Mouse (Mus musculus): Measurements from ENCODE around the gene Rbfox2. TPM values are rescaled to one million over a fixed set of nuclear protein-coding genes. Genes with fewer than 3 reads are reported as not detected.
"Not testable (repeated sequence)": the region's sequence is repeated elsewhere in the genome, so short reads cannot be mapped to it uniquely, and the experiment has no call there.

Gene Rbfox2
- polyA plus RNA-seq, 1 experiment from 2014 or later, result 16.8 TPM

- TF ChIP-seq CTCF (IDR thresholded peaks at IDR 0.05; ENCODE audit: low read depth), result no peak
- Histone ChIP-seq H3K4me3 (ENCODE audit: low read depth, low read length) (no peak overlapping the region), H3K4me1 (replicated peaks; ENCODE audit: control insufficient read depth, insufficient read depth, low read length) (peaks cover 10% of the 10 kb centered on the region; the same call in 1 of the 2 replicates), H3K27ac (ENCODE audit: low read depth, low read length) (no peak overlapping the region), H3K9ac (ENCODE audit: low read depth, low read length) (no peak overlapping the region), H3K9me3 (ENCODE audit: control insufficient read depth) (no peaks in the 10 kb centered on the region), H3K4me2 (replicated peaks; ENCODE audit: low read depth) (no peak overlapping the region), H3K36me3 (ENCODE audit: control insufficient read depth, insufficient read depth) (no peaks in the 10 kb centered on the region), H3K27me3 (replicated peaks; ENCODE audit: control insufficient read depth, insufficient read depth, low read length) (no peaks in the 10 kb centered on the region)
- no peak for ATAC-seq
Observed at GRCm38 (mm10) chr15:77340581-77340980, 33.8 kb upstream of the Rbfox2 start.

DNA sequence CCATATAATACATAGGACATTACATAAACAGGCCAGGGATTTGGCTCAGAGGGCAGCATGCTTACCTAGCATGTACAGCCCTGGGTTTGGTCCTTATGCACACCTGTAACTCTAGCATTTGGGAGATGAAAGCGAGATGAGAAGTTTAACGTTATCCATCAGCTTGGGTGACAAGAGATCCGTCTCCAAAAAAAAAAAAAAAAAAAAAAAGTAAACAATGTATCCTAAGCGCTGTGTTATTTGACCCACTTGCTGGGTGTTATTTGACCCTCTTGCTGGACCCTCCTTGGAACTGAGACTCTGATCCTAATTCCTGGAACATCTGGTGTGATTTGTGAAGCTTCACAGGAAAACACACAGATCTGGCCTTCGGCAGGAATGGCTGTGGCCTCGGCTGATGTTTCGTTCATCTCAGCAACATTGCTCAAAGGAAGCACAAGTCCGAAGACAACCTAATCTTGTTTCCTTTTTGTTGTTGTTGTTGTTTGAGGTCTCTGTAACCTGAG is 32.2 kb upstream of the Rbfox2 start:
- peaks cover 9% of the 10 kb centered on the region; the same call in 1 of the 2 replicates for H3K4me1 ChIP-seq (replicated peaks; ENCODE audit: control insufficient read depth, insufficient read depth, low read length)
- WGBS, result 46% methylated on average over 8 of the region's 8 CpGs
- no peak overlapping the region for H3K27ac ChIP-seq (ENCODE audit: low read depth, low read length)
- no peak overlapping the region for H3K9ac ChIP-seq (ENCODE audit: low read depth, low read length)
- 0 out of 2 replicates have a peak, but pooled peaks have one; percentile 0 for TF ChIP-seq CTCF (IDR thresholded peaks at IDR 0.05; ENCODE audit: low read depth)
- H3K36me3 ChIP-seq (ENCODE audit: control insufficient read depth, insufficient read depth), result no peaks in the 10 kb centered on the region
- H3K27me3 ChIP-seq (replicated peaks; ENCODE audit: control insufficient read depth, insufficient read depth, low read length), result no peaks in the 10 kb centered on the region
- ATAC-seq, result no peak
- no peak overlapping the region for H3K4me2 ChIP-seq (replicated peaks; ENCODE audit: low read depth)
- H3K9me3 ChIP-seq (ENCODE audit: control insufficient read depth), result no peaks in the 10 kb centered on the region
- H3K4me3 ChIP-seq (ENCODE audit: low read depth, low read length), result no peak overlapping the region

DNA sequence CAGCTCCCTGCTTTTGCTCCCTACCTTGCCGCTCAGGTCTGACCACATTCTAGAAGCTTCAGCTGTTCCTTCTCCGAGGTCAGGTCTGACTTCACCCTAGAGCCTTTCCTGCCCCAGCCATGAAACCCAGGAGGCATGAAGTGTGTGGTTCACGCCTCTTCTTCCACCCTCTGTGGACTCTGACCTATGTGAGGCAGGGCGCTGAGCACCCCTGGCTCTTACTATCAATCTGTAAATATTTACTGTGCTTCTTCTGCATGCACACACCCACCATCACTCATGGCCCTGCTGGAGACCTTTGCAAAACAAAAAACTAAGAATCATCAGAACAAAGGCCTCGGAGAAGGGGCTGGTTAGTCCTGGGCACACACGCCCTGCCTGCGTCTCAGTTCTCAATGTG is 31.6 kb upstream of the Rbfox2 start:
- no peaks in the 10 kb centered on the region for H3K36me3 ChIP-seq (ENCODE audit: control insufficient read depth, insufficient read depth)
- H3K9ac ChIP-seq (ENCODE audit: low read depth, low read length), result no peak overlapping the region
- no peak overlapping the region for H3K4me3 ChIP-seq (ENCODE audit: low read depth, low read length)
- H3K27me3 ChIP-seq (replicated peaks; ENCODE audit: control insufficient read depth, insufficient read depth, low read length), result no peaks in the 10 kb centered on the region
- ATAC-seq, result peak; percentile 69
- no peaks in the 10 kb centered on the region for H3K9me3 ChIP-seq (ENCODE audit: control insufficient read depth)
- WGBS, result 26% methylated on average over 7 of the region's 7 CpGs
- peaks cover 5% of the 10 kb centered on the region; the same call in 1 of the 2 replicates for H3K4me1 ChIP-seq (replicated peaks; ENCODE audit: control insufficient read depth, insufficient read depth, low read length)
- H3K27ac ChIP-seq (ENCODE audit: low read depth, low read length), result no peak overlapping the region
- TF ChIP-seq CTCF (IDR thresholded peaks at IDR 0.05; ENCODE audit: low read depth), result no peak
- peak overlapping the region; percentile 21 for H3K4me2 ChIP-seq (replicated peaks; ENCODE audit: low read depth)

GRCm38 (mm10) chr15:77337926-77338325 is 31.1 kb upstream of the Rbfox2 start:
- Histone ChIP-seq H3K4me3 (ENCODE audit: low read depth, low read length) (no peak overlapping the region), H3K4me2 (replicated peaks; ENCODE audit: low read depth) (peak overlapping the region; percentile 21), H3K9me3 (ENCODE audit: control insufficient read depth) (no peaks in the 10 kb centered on the region), H3K9ac (ENCODE audit: low read depth, low read length) (no peak overlapping the region), H3K27me3 (replicated peaks; ENCODE audit: control insufficient read depth, insufficient read depth, low read length) (no peaks in the 10 kb centered on the region), H3K36me3 (ENCODE audit: control insufficient read depth, insufficient read depth) (no peaks in the 10 kb centered on the region), H3K4me1 (replicated peaks; ENCODE audit: control insufficient read depth, insufficient read depth, low read length) (peaks cover under 1% of the 10 kb centered on the region; the same call in 1 of the 2 replicates), H3K27ac (ENCODE audit: low read depth, low read length) (no peak overlapping the region)
- no peak for ATAC-seq
- peak; percentile 55 for TF ChIP-seq CTCF (IDR thresholded peaks at IDR 0.05; ENCODE audit: low read depth)
- WGBS, result 42% methylated on average over 3 of the region's 3 CpGs

DNA sequence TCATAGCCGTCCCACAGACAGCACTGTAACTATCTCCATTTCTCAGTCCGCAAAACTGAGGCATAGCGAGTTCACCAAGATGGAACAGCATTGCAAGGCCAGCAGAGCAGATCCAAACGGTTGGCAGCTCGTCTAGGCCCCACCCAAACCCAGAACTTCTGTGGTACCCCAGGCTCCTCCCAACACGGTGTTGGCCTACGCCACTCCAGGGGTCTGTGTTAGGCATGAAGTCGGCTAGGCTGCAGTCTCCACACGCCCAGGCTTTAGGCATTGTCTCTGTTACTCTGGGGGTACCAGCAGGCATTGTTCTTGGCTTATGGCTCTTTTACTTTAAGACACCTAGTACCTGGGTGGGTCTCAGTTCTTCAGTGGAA is 30.2 kb upstream of the Rbfox2 start:
- Histone ChIP-seq H3K4me3 (ENCODE audit: low read depth, low read length) (peak overlapping the region; percentile 16; the same call in 1 of the 2 replicates), H3K27me3 (replicated peaks; ENCODE audit: control insufficient read depth, insufficient read depth, low read length) (no peaks in the 10 kb centered on the region), H3K4me1 (replicated peaks; ENCODE audit: control insufficient read depth, insufficient read depth, low read length) (no peaks in the 10 kb centered on the region; the same call in 1 of the 2 replicates), H3K9me3 (ENCODE audit: control insufficient read depth) (no peaks in the 10 kb centered on the region), H3K27ac (ENCODE audit: low read depth, low read length) (peak overlapping the region; percentile 29; the same call in 1 of the 2 replicates), H3K9ac (ENCODE audit: low read depth, low read length) (no peak overlapping the region), H3K36me3 (ENCODE audit: control insufficient read depth, insufficient read depth) (no peaks in the 10 kb centered on the region), H3K4me2 (replicated peaks; ENCODE audit: low read depth) (peak overlapping the region; percentile 57)
- 41% methylated on average over 9 of the region's 9 CpGs for WGBS
- no peak; the same call in 1 of the 2 replicates for ATAC-seq
- no peak for TF ChIP-seq CTCF (IDR thresholded peaks at IDR 0.05; ENCODE audit: low read depth)

DNA sequence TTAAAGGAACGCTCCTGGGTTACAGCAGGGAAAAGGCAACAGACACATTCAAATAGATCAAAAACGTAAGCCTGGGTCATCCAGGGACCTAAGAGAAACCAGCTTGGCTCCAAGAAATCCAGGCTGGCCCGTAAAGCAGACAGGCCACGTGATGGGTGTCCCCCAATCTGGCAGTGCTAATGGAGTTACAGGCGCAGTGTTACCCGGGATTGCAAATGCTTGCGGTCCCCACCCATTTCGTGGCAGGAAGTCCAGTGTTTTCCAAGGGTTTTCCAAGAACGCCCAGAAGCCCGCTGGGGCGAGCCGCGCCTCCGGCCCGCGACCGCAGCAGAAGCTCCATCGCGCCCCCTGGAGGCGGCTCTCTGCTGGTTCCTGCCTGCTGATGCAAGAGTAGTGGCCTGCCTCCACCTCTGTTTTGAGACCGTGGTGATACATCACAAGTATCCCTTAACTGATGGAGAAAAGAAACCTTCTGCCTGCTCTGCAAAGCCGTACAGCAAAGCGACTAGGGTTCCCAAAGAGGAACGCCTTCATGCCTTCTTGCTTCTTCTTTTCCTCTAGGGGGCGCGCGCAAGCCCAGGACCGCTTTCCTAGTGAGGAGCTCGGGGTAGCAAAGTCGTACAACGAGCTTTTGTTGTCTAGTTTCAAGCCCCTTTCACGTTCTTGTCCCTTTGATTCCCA is 29.6 kb upstream of the Rbfox2 start:
- ATAC-seq, result peak; percentile 90
- H3K4me1 ChIP-seq (replicated peaks; ENCODE audit: control insufficient read depth, insufficient read depth, low read length), result no peaks in the 10 kb centered on the region; the same call in 1 of the 2 replicates
- H3K4me3 ChIP-seq (ENCODE audit: low read depth, low read length), result peak overlapping the region; percentile 16
- peak; percentile 94 for TF ChIP-seq CTCF (IDR thresholded peaks at IDR 0.05; ENCODE audit: low read depth)
- no peaks in the 10 kb centered on the region for H3K36me3 ChIP-seq (ENCODE audit: control insufficient read depth, insufficient read depth)
- H3K27ac ChIP-seq (ENCODE audit: low read depth, low read length), result peak overlapping the region; percentile 51
- no peaks in the 10 kb centered on the region for H3K27me3 ChIP-seq (replicated peaks; ENCODE audit: control insufficient read depth, insufficient read depth, low read length)
- H3K9me3 ChIP-seq (ENCODE audit: control insufficient read depth), result no peaks in the 10 kb centered on the region
- 2% methylated on average over 32 of the region's 32 CpGs for WGBS
- H3K4me2 ChIP-seq (replicated peaks; ENCODE audit: low read depth), result peak overlapping the region; percentile 57
- no peak overlapping the region for H3K9ac ChIP-seq (ENCODE audit: low read depth, low read length)

- H3K4me2 ChIP-seq (replicated peaks; ENCODE audit: low read depth); H3K36me3 ChIP-seq (ENCODE audit: control insufficient read depth, insufficient read depth); H3K27ac ChIP-seq (ENCODE audit: low read depth, low read length); ATAC-seq; H3K4me1 ChIP-seq (replicated peaks; ENCODE audit: control insufficient read depth, insufficient read depth, low read length); H3K9me3 ChIP-seq (ENCODE audit: control insufficient read depth); H3K4me3 ChIP-seq (ENCODE audit: low read depth, low read length); H3K27me3 ChIP-seq (replicated peaks; ENCODE audit: control insufficient read depth, insufficient read depth, low read length); H3K9ac ChIP-seq (ENCODE audit: low read depth, low read length): not testable (repeated sequence)
- WGBS, result 97% methylated on average over 3 of the region's 3 CpGs
Observed at GRCm38 (mm10) chr15:77335185-77335584, 28.4 kb upstream of the Rbfox2 start.

Measured in intestine, postnatal 0 days (tissue).